8 mouse cellular contexts compared by ENCODE assay signal in the genomic region with DNA sequence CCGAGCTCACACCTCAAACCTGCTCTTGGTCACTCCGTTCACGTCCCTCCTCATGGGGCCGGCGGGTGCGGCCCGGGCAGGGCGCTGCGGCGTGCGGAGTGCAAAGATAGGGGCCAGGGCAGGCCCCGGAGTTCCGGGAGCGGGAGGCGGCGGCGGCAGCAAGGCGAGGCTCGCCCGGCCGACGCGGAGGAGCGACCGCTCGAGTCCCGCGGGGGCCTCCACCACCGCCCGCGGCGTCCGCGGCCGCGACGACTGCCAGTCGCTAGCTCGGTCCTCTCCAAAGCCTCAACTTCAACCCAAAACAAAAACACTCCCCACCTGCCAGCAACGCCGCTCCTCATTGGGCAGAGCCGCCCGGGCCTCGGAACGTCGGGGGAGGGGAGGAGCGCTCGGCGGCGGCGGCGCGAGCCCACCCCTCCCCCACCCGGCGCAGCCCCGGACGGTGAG. TPM values are rescaled to one million over a fixed set of nuclear protein-coding genes. Genes with fewer than 3 reads are reported as not detected.
DNase-seq lines count a peak whose midpoint lies in the region; ATAC-seq lines count a peak whose summit lies in the region.

No protein-coding gene starts in this region.

- ATAC-seq in hindbrain, embryonic 12.5 days (ENCODE audit: low FRiP score) = peak; percentile 92

- H3K27me3 ChIP-seq in hindbrain, embryonic 12.5 days = no peaks in the 10 kb centered on the region

- H3K27ac ChIP-seq in hindbrain, embryonic 12.5 days = peak overlapping the region; percentile 97

- WGBS in hindbrain, embryonic 12.5 days = 0% methylated on average over 48 of the region's 57 CpGs

- H3K9me3 ChIP-seq in hindbrain, embryonic 12.5 days (replicated peaks) = no peaks in the 10 kb centered on the region

- H3K4me3 ChIP-seq in hindbrain, embryonic 12.5 days = peak overlapping the region; percentile 96

- H3K4me2 ChIP-seq in hindbrain, embryonic 12.5 days (replicated peaks) = peak overlapping the region; percentile 93

- H3K9ac ChIP-seq in hindbrain, embryonic 12.5 days = peak overlapping the region; percentile 97

- peaks cover under 1% of the 10 kb centered on the region; the same call in 1 of the 2 replicates for H3K36me3 ChIP-seq in hindbrain, embryonic 12.5 days

- peak; percentile 92 for DNase-seq in MN1 (ENCODE audit: low spot score)
- peak; percentile 92 for DNase-seq in cerebellum, adult 9-10 months
- DNase-seq in frontal cortex, adult 2 months (ENCODE audit: extremely low spot score in 1 of 2, low spot score in 1 of 2) = peak; percentile 68 to 93
- peak; percentile 93 to 95 for DNase-seq in layer of hippocampus, postnatal 14 days (ENCODE audit: low spot score in 2 of 2)
- peak; percentile 95 for DNase-seq in lung, postnatal 14 days
- DNase-seq in retina, adult 2 months (ENCODE audit: low read depth, low spot score) = peak; percentile 72
- DNase-seq in thymus, postnatal 36 days = peak; percentile 91 to 92

- peaks cover 26% of the 10 kb centered on the region for H3K4me1 ChIP-seq in hindbrain, embryonic 12.5 days

RNA-seq across cellular contexts. Expression of a gene that starts 0.9 kb away (rescaled TPM):
- 26.8 and 28.5 TPM in 2 replicates for polyA plus RNA-seq in frontal cortex, adult 2 months (2012; rRNA removed)
- 31.1 and 36.8 TPM in 2 replicates for polyA plus RNA-seq in hindbrain, embryonic 12.5 days (2016; fragmentation: Nextera tagmentation; extraction: Ambion mirVana)
- total RNA-seq in layer of hippocampus, postnatal 14 days (2021) = 10 to 100 TPM; 29.9 to 38.4 TPM

RNA-seq across cellular contexts. Expression of a gene that starts 43.8 kb away (rescaled TPM):
- 24.6 and 28.8 TPM in 2 replicates for polyA plus RNA-seq in frontal cortex, adult 2 months (2012; rRNA removed)
- 74.3 and 84.9 TPM in 2 replicates for polyA plus RNA-seq in hindbrain, embryonic 12.5 days (2016; fragmentation: Nextera tagmentation; extraction: Ambion mirVana)
- 10 to 100 TPM; 44.8 to 51.3 TPM for total RNA-seq in layer of hippocampus, postnatal 14 days (2021)

RNA-seq across cellular contexts. Expression of a gene that starts 53.5 kb away (rescaled TPM):
- polyA plus RNA-seq in frontal cortex, adult 2 months (2012; rRNA removed) = 17.8 and 19.5 TPM in 2 replicates
- 14.6 and 15.1 TPM in 2 replicates for polyA plus RNA-seq in hindbrain, embryonic 12.5 days (2016; fragmentation: Nextera tagmentation; extraction: Ambion mirVana)
- total RNA-seq in layer of hippocampus, postnatal 14 days (2021) = 10 to 100 TPM; 36.9 to 37.2 TPM

Comparison
In these comparisons a context has a peak if more than half of its experiments do, and no peak if none do; other contexts are left out.
1. Peak in every context shown above with its lines: DNase-seq, ATAC-seq, H3K4me3 ChIP-seq and H3K27ac ChIP-seq.